Mouse (Mus musculus) layer of hippocampus, postnatal 14 days (tissue): ENCODE results near the gene Adam33. TPM values are rescaled to one million over a fixed set of nuclear protein-coding genes. Genes with fewer than 3 reads are reported as not detected.
"Not testable (repeated sequence)": the region's sequence is repeated elsewhere in the genome, so short reads cannot be mapped to it uniquely, and the experiment has no call there.

Source experiments
- DNase-seq, 2 experiments: peaks; one replicate each; pipeline ENCODE4 v3.0.0; 2021 to 2022; ENCODE audit warnings: low spot score in 2 of 2, mixed read lengths in 1 of 2
- long read RNA-seq, 2 experiments: library from polyadenylated mRNA; stranded (forward); transcript quantifications; one replicate each; pipeline ENCODE4 v2.0.0; 2021
- total RNA-seq, 2 experiments: library from RNA; stranded (reverse); gene quantifications; 2 replicates each; pipeline ENCODE4 v1.2.3; 2021

Adam33 gene
- under 1 TPM; 0.50 to 0.67 TPM for total RNA-seq
- long read RNA-seq, experiment 1, partial matches to known transcripts: 0 of 1 reads
- long read RNA-seq, experiment 1, other reads (novel, unspliced or antisense): 1 of 1 reads
- long read RNA-seq, experiment 2, partial matches to known transcripts: 0 of 1 reads
- long read RNA-seq, experiment 2, other reads (novel, unspliced or antisense): 1 of 1 reads

- DNase-seq: no peak
Measured at GRCm38 (mm10) chr2:131063404-131063864, at the start of gene Adam33. Gene Adam33 (minus strand): TSS chr2:131063814.

GRCm38 (mm10) chr2:131105989-131106388 is 42.4 kb upstream of the Adam33 start:
- DNase-seq: no peak

GRCm38 (mm10) chr2:131105061-131105460 is 41.4 kb upstream of the Adam33 start:
- not testable (repeated sequence) for DNase-seq

GRCm38 (mm10) chr2:131104021-131104420 is 40.4 kb upstream of the Adam33 start:
- DNase-seq: no peak

GRCm38 (mm10) chr2:131101530-131101929 is 37.9 kb upstream of the Adam33 start:
- DNase-seq: no peak

GRCm38 (mm10) chr2:131097087-131097486 is 33.5 kb upstream of the Adam33 start:
- no peak for DNase-seq

GRCm38 (mm10) chr2:131096101-131096795 is 32.6 kb upstream of the Adam33 start:
- no peak for DNase-seq

GRCm38 (mm10) chr2:131094823-131095222 is 31.2 kb upstream of the Adam33 start:
- peak; percentile 76 to 86 for DNase-seq

GRCm38 (mm10) chr2:131093577-131093976 is 30.0 kb upstream of the Adam33 start:
- no peak for DNase-seq

GRCm38 (mm10) chr2:131090852-131091251 is 27.2 kb upstream of the Adam33 start:
- DNase-seq: no peak

- no peak for DNase-seq
Measured at GRCm38 (mm10) chr2:131089634-131090033, 26.0 kb upstream of the Adam33 start.

- no peak for DNase-seq
Measured at GRCm38 (mm10) chr2:131088581-131088980, 25.0 kb upstream of the Adam33 start.

GRCm38 (mm10) chr2:131086667-131087390 is 23.2 kb upstream of the Adam33 start, which contains the start of gene Siglec1:
Gene Siglec1 (minus strand): TSS chr2:131086765.
- DNase-seq: no peak

GRCm38 (mm10) chr2:131084206-131084605 is 20.6 kb upstream of the Adam33 start:
- DNase-seq: no peak

- no peak for DNase-seq
Measured at GRCm38 (mm10) chr2:131080507-131080906, 16.9 kb upstream of the Adam33 start.

- no peak for DNase-seq
Measured at GRCm38 (mm10) chr2:131072536-131072935, 8.9 kb upstream of the Adam33 start.

- no peak for DNase-seq
Measured at GRCm38 (mm10) chr2:131067481-131067880, 3.9 kb upstream of the Adam33 start.

GRCm38 (mm10) chr2:131066342-131066741 is 2.7 kb upstream of the Adam33 start:
- DNase-seq: no peak

GRCm38 (mm10) chr2:131061607-131062006 is 2.0 kb downstream of the Adam33 start:
- DNase-seq: no peak

GRCm38 (mm10) chr2:131060784-131061183 is 2.8 kb downstream of the Adam33 start:
- no peak for DNase-seq

GRCm38 (mm10) chr2:131059781-131060540 is 3.7 kb downstream of the Adam33 start:
- no peak for DNase-seq
